Mouse (Mus musculus) MEL (cell line): ENCODE data around the gene Pglyrp2. TPM values are rescaled to one million over a fixed set of nuclear protein-coding genes. Genes with fewer than 3 reads are reported as not detected.

Source experiments
- DNase-seq: peaks from one replicate; pipeline ENCODE4 v3.0.0; 2011; ENCODE audit warnings: low read depth, low spot score
- H3K27ac ChIP-seq: 2 replicates; pipeline ENCODE4 v1.5.1; 2012; ENCODE audit warnings: low read depth, mild to moderate bottlenecking, control low read depth, low read length, moderate library complexity; ENCODE audit not compliant: control insufficient read depth
- H3K27me3 ChIP-seq, 2 experiments: fragments of 150-350 bp in 1 of 2; sonication (generic) in 1 of 2; 2 replicates each; pipeline ENCODE4 v1.6.1; 2012; ENCODE audit warnings: low read length in 2 of 2, mild to moderate bottlenecking in 2 of 2, improper control_type of control experiment in 1 of 2, moderate library complexity in 1 of 2; ENCODE audit not compliant: insufficient read depth in 2 of 2, control insufficient read depth in 1 of 2
- H3K36me3 ChIP-seq, 2 experiments: 2 replicates each; pipeline ENCODE4 v1.6.1; 2012 to 2014; ENCODE audit warnings: low read length in 2 of 2, improper control_type of control experiment in 1 of 2, inconsistent platforms in 1 of 2, mild to moderate bottlenecking in 1 of 2; ENCODE audit not compliant: insufficient read depth in 2 of 2, control insufficient read depth in 1 of 2
- H3K4me1 ChIP-seq, 2 experiments: fragments of 150-350 bp in 1 of 2; sonication (generic) in 1 of 2; 2 replicates each; pipeline ENCODE4 v1.6.1; 2012; ENCODE audit warnings: low read length in 2 of 2, improper control_type of control experiment in 1 of 2, mild to moderate bottlenecking in 1 of 2; ENCODE audit not compliant: insufficient read depth in 2 of 2, control insufficient read depth in 1 of 2
- H3K4me3 ChIP-seq, 2 experiments: fragments of 150-350 bp in 1 of 2; sonication (generic) in 1 of 2; 2 replicates each; pipeline ENCODE4 v1.5.1; 2012; ENCODE audit warnings: low read depth in 2 of 2, low read length in 2 of 2, mild to moderate bottlenecking in 2 of 2, moderate library complexity in 2 of 2, control low read depth in 1 of 2, improper control_type of control experiment in 1 of 2; ENCODE audit not compliant: control insufficient read depth in 1 of 2, insufficient read depth in 1 of 2
- H3K79me2 ChIP-seq: 2 replicates; pipeline ENCODE4 v1.6.1; 2012; ENCODE audit warnings: mild to moderate bottlenecking, low read length, moderate library complexity; ENCODE audit not compliant: control insufficient read depth, poor library complexity, insufficient read depth
- H3K9ac ChIP-seq: 2 replicates; pipeline ENCODE4 v1.6.1; 2012; ENCODE audit warnings: low read depth, mild to moderate bottlenecking, control low read depth, low read length, moderate library complexity; ENCODE audit not compliant: control insufficient read depth, poor library complexity, severe bottlenecking
- H3K9me3 ChIP-seq: fragments of 150-350 bp; sonication (generic); replicated peaks from 2 replicates; pipeline ENCODE4 v1.6.1; 2012; ENCODE audit warnings: mild to moderate bottlenecking, low read length, improper control_type of control experiment, moderate library complexity; ENCODE audit not compliant: insufficient read depth
- BHLHE40 ChIP-seq: IDR thresholded peaks from 2 replicates; pipeline ENCODE4 v1.6.1; 2012; ENCODE audit warnings: low read depth, mild to moderate bottlenecking, inconsistent platforms, low read length, improper control_type of control experiment, borderline replicate concordance
- CTCF ChIP-seq, 3 experiments: IDR thresholded peaks in 2 of 3; conservative IDR thresholded peaks in 1 of 3; 2 replicates each; pipeline ENCODE4 v1.5.1; 2011 to 2012; ENCODE audit warnings: low read length in 3 of 3, low read depth in 2 of 3, mild to moderate bottlenecking in 2 of 3, improper control_type of control experiment in 1 of 3, inconsistent platforms in 1 of 3, mixed read lengths in 1 of 3, moderate library complexity in 1 of 3; ENCODE audit not compliant: control insufficient read depth in 1 of 3, insufficient read depth in 1 of 3, poor library complexity in 1 of 3, severe bottlenecking in 1 of 3
- EP300 ChIP-seq, 2 experiments: IDR thresholded peaks; 2 replicates each; pipeline ENCODE4 v1.6.1; 2011; ENCODE audit warnings: improper control_type of control experiment in 2 of 2, low read length in 2 of 2, low read depth in 1 of 2, mild to moderate bottlenecking in 1 of 2
- GABPA ChIP-seq: IDR thresholded peaks from 2 replicates; pipeline ENCODE4 v1.6.1; 2012; ENCODE audit warnings: low read depth, mild to moderate bottlenecking, inconsistent platforms, low read length, improper control_type of control experiment, moderate library complexity
- HCFC1 ChIP-seq: IDR thresholded peaks from 2 replicates; pipeline ENCODE4 v1.6.1; 2012; ENCODE audit warnings: low read depth, mild to moderate bottlenecking, inconsistent platforms, low read length, improper control_type of control experiment, moderate library complexity
- KAT2A ChIP-seq: conservative IDR thresholded peaks from 2 replicates; pipeline ENCODE4 v1.6.1; 2012; ENCODE audit warnings: low read depth, low read length, improper control_type of control experiment, inconsistent platforms
- MAFK ChIP-seq: IDR thresholded peaks from 2 replicates; pipeline ENCODE4 v1.6.1; 2011; ENCODE audit warnings: low read depth, mild to moderate bottlenecking, low read length, improper control_type of control experiment, borderline replicate concordance
- MAX ChIP-seq: IDR thresholded peaks from 2 replicates; pipeline ENCODE4 v1.6.1; 2011; ENCODE audit warnings: low read length, improper control_type of control experiment
- MXI1 ChIP-seq: IDR thresholded peaks from 2 replicates; pipeline ENCODE4 v1.6.1; 2011; ENCODE audit warnings: mild to moderate bottlenecking, low read depth, low read length, improper control_type of control experiment
- MYC ChIP-seq: IDR thresholded peaks from 2 replicates; pipeline ENCODE4 v1.6.1; 2011; ENCODE audit warnings: low read depth, mild to moderate bottlenecking, low read length, improper control_type of control experiment, moderate library complexity
- NELFE ChIP-seq: IDR thresholded peaks from 2 replicates; pipeline ENCODE4 v1.6.1; 2011; ENCODE audit warnings: low read depth, low read length, improper control_type of control experiment
- POLR2A ChIP-seq, 2 experiments: IDR thresholded peaks; 2 replicates each; pipeline ENCODE4 v1.6.1; 2011 to 2012; ENCODE audit warnings: low read length in 2 of 2, mild to moderate bottlenecking in 2 of 2, control low read depth in 1 of 2, improper control_type of control experiment in 1 of 2, low read depth in 1 of 2, moderate library complexity in 1 of 2; ENCODE audit not compliant: control insufficient read depth in 1 of 2, insufficient read depth in 1 of 2, poor library complexity in 1 of 2
- POLR2AphosphoS5 ChIP-seq: IDR thresholded peaks from 2 replicates; pipeline ENCODE4 v1.6.1; 2012; ENCODE audit warnings: low read depth, borderline replicate concordance, mild to moderate bottlenecking, inconsistent platforms, low read length, moderate library complexity, mixed read lengths
- RAD21 ChIP-seq: IDR thresholded peaks from 2 replicates; pipeline ENCODE4 v1.6.1; 2011; ENCODE audit warnings: mild to moderate bottlenecking, low read depth, low read length, improper control_type of control experiment
- RCOR1 ChIP-seq: IDR thresholded peaks from 2 replicates; pipeline ENCODE4 v1.6.1; 2012; ENCODE audit warnings: low read depth, mild to moderate bottlenecking, inconsistent platforms, low read length, improper control_type of control experiment
- SIN3A ChIP-seq: IDR thresholded peaks from 2 replicates; pipeline ENCODE4 v1.6.1; 2012; ENCODE audit warnings: low read length, improper control_type of control experiment, inconsistent platforms
- TAL1 ChIP-seq: IDR thresholded peaks from 2 replicates; pipeline ENCODE4 v1.6.1; 2012; ENCODE audit warnings: mild to moderate bottlenecking, inconsistent platforms, low read length, moderate library complexity, mixed read lengths
- TBP ChIP-seq: IDR thresholded peaks from 2 replicates; pipeline ENCODE4 v1.8.0; 2011; ENCODE audit warnings: low read depth, low read length, improper control_type of control experiment
- TCF12 ChIP-seq: IDR thresholded peaks from 2 replicates; pipeline ENCODE4 v1.6.1; 2014; ENCODE audit warnings: low read depth, mild to moderate bottlenecking, inconsistent platforms, low read length, improper control_type of control experiment, moderate library complexity
- USF1 ChIP-seq: IDR thresholded peaks from 2 replicates; pipeline ENCODE4 v1.6.1; 2014; ENCODE audit warnings: low read depth, mild to moderate bottlenecking, inconsistent platforms, low read length, improper control_type of control experiment, moderate library complexity
- USF2 ChIP-seq, 2 experiments: IDR thresholded peaks; 2 replicates each; pipeline ENCODE4 v1.6.1; 2011 to 2012; ENCODE audit warnings: improper control_type of control experiment in 2 of 2, low read length in 2 of 2, borderline replicate concordance in 1 of 2, inconsistent platforms in 1 of 2, low read depth in 1 of 2, mild to moderate bottlenecking in 1 of 2; ENCODE audit not compliant: insufficient read depth in 1 of 2
- ZKSCAN1 ChIP-seq: IDR thresholded peaks from 2 replicates; pipeline ENCODE4 v1.6.1; 2012; ENCODE audit warnings: low read depth, mild to moderate bottlenecking, inconsistent platforms, low read length, improper control_type of control experiment, moderate library complexity
- ZNF384 ChIP-seq: IDR thresholded peaks from 2 replicates; pipeline ENCODE4 v1.6.1; 2012; ENCODE audit warnings: low read depth, mild to moderate bottlenecking, inconsistent platforms, low read length, improper control_type of control experiment
- polyA plus RNA-seq, 2 experiments: library from polyadenylated mRNA; stranded (reverse) in 1 of 2; unstranded in 1 of 2; fragments of >175 nt in 1 of 2; fragments of >200 nt in 1 of 2; gene quantifications; 2 replicates each; pipeline versions ENCODE4 v1.2.1 to v1.2.4; 2012; ENCODE audit warnings: low replicate concordance in 2 of 2, low read depth in 1 of 2; ENCODE audit not compliant: insufficient read length in 2 of 2, insufficient read depth in 1 of 2, missing spikeins in 1 of 2
- total RNA-seq: library from RNA; depleted of rRNA; stranded (reverse); fragments of 300-350 nt; gene quantifications from 2 replicates; pipeline ENCODE4 v1.2.3, GENCODE M21; 2012; rRNA removed

Gene Pglyrp2
- total RNA-seq (1.8 and 2.5 TPM in 2 replicates), polyA plus RNA-seq (1 to 10 TPM in 1 of 2 experiments, not detected in 1; 3.5 TPM)

DNA sequence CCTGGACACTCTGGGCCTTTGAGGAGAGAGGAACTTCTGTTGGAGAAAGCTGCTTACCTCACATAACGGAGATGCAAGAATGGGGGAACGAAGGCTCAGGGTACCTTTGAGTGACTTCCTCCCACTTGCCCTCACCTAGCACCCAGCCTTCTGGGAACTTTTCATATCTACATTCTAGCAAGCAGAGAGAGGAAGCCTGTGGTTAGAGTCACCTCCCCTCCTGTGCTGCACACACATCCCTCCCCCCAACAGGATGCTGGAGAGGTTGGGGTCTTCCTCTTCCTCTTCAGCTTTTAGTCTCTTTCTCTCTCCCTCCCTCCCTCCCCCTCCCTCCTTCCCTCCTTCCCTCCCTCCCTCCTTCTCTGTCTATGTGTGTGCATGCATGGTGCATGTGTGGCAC lies at the start of gene Pglyrp2:
Gene Pglyrp2 (minus strand): TSS at position 134 of the 400 bp plus-strand sequence.
- TF ChIP-seq USF2 (IDR thresholded peaks at IDR 0.05; ENCODE audit: borderline replicate concordance in 1 of 2, insufficient read depth in 1 of 2, low read depth in 1 of 2, low read length in 2 of 2) (no peak), EP300 (IDR thresholded peaks at IDR 0.05; ENCODE audit: low read depth in 1 of 2, low read length in 2 of 2) (peak in 1 of 2 experiments; percentile 27; a peak in 1 of 4 replicates), TAL1 (peak; percentile 13; the same call in 1 of the 2 replicates), TCF12 (no peak), USF1 (no peak), TBP (0 out of 2 replicates have a peak, but pooled peaks have one; percentile 29), SIN3A (no peak), ZNF384 (no peak), KAT2A (no peak), HCFC1 (0 out of 2 replicates have a peak, but pooled peaks have one; percentile 36), GABPA (no peak), POLR2AphosphoS5 (no peak)
- no peaks in the 10 kb centered on the region for H3K79me2 ChIP-seq
- H3K27ac ChIP-seq: peak within 1 kb of the TSS; percentile 14; the same call in 1 of the 2 replicates
- peaks cover 0 to 3% of the 10 kb centered on the region in 2 experiments; a peak in 3 of 4 replicates for H3K27me3 ChIP-seq
- no peaks in the 10 kb centered on the region for H3K9me3 ChIP-seq
- peak; percentile 78 for DNase-seq
- peaks cover 0 to 6% of the 10 kb centered on the region in 2 experiments; a peak in 2 of 4 replicates for H3K36me3 ChIP-seq
- no peak within 1 kb of the TSS; a peak in 1 of 4 replicates for H3K4me3 ChIP-seq
- H3K4me1 ChIP-seq: peaks cover 2 to 9% of the 10 kb centered on the region in 2 experiments; a peak in 3 of 4 replicates
- 0 out of 2 replicates have a peak within 1 kb of the TSS, but pooled peaks have one; percentile 2 for H3K9ac ChIP-seq

DNA sequence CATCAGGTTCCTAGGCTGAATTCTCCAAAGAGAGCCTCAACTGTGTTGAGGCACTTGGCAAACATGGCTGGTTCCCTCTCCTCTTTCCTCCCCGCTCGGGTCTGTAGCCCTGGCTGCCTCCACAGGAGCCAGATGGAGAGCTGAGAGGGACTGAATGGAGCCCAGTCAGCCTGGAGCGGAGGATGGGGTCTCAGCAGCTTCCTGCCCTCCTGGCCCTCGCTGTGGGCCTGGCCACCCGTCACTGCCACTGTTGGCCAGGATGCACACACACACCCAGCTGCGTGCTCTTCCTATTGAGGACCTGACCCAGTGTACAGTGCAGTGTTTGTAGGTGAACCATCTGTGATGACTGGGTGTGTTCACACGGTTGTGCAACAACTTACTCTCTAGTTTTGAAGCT lies 48.2 kb upstream of the Pglyrp2 start:
- Histone ChIP-seq H3K4me1 (no peaks in the 10 kb centered on the region), H3K79me2 (no peaks in the 10 kb centered on the region), H3K4me3 (no peak overlapping the region)

More for the DNA sequence above, 48.2 kb upstream of the Pglyrp2 start:
- no peak for DNase-seq
- H3K27ac ChIP-seq: no peak overlapping the region
- no peak for TF ChIP-seq MXI1
- no peak for TF ChIP-seq MYC
- no peak for TF ChIP-seq GABPA
- TF ChIP-seq BHLHE40: no peak
- no peak for TF ChIP-seq POLR2AphosphoS5
- no peak for TF ChIP-seq ZKSCAN1
- TF ChIP-seq POLR2A (IDR thresholded peaks at IDR 0.05; ENCODE audit: control insufficient read depth in 1 of 2, insufficient read depth in 1 of 2, low read depth in 1 of 2, low read length in 2 of 2, poor library complexity in 1 of 2): no peak
- TF ChIP-seq USF2 (IDR thresholded peaks at IDR 0.05; ENCODE audit: borderline replicate concordance in 1 of 2, insufficient read depth in 1 of 2, low read depth in 1 of 2, low read length in 2 of 2): no peak
- no peak for TF ChIP-seq RCOR1
- TF ChIP-seq MAFK: no peak
- TF ChIP-seq NELFE: no peak
- TF ChIP-seq RAD21: no peak
- no peak for TF ChIP-seq MAX
- no peak for TF ChIP-seq CTCF (IDR thresholded peaks at IDR 0.05 in 2 of 3, conservative IDR thresholded peaks at IDR 0.05 in 1 of 3; ENCODE audit: control insufficient read depth in 1 of 3, insufficient read depth in 1 of 3, low read depth in 2 of 3, low read length in 3 of 3, poor library complexity in 1 of 3, severe bottlenecking in 1 of 3)
- TF ChIP-seq, all 39 proteins: peak for 0
- no peaks in the 10 kb centered on the region for H3K9me3 ChIP-seq
- peaks cover 0 to 7% of the 10 kb centered on the region in 2 experiments; a peak in 2 of 4 replicates for H3K27me3 ChIP-seq
- no peak overlapping the region for H3K9ac ChIP-seq
- H3K36me3 ChIP-seq: no peaks in the 10 kb centered on the region
